Mouse (Mus musculus) limb, embryonic 15.5 days (tissue): Measurements from ENCODE around the gene Adck2. TPM values are rescaled to one million over a fixed set of nuclear protein-coding genes. Genes with fewer than 3 reads are reported as not detected.
A peak's percentile ranks its signal among the peaks of the same experiment; 100 is the strongest.

ENCODE experiments used
- ATAC-seq: fragments of 200-750 bp; cut with Nextera tagmentation; 2 replicates; pipeline ENCODE4 v1.8.0; 2017; ENCODE audit warnings: low read depth, moderate TSS enrichment; ENCODE audit not compliant: insufficient number of reproducible peaks, low FRiP score, low TSS enrichment
- H3K27ac ChIP-seq: fragments of 300-500 bp; sonication (generic); 2 replicates; pipeline ENCODE4 v1.5.1; 2015; ENCODE audit warnings: moderate library complexity, mild to moderate bottlenecking, inconsistent platforms
- H3K27me3 ChIP-seq: fragments of 300-500 bp; sonication (generic); 2 replicates; pipeline ENCODE4 v1.6.1; 2015; ENCODE audit warnings: inconsistent platforms
- H3K36me3 ChIP-seq: fragments of 300-500 bp; sonication (generic); 2 replicates; pipeline ENCODE4 v1.6.1; 2015; ENCODE audit warnings: inconsistent platforms
- H3K4me1 ChIP-seq: fragments of 300-500 bp; sonication (generic); 2 replicates; pipeline ENCODE4 v1.6.1; 2015; ENCODE audit warnings: inconsistent platforms
- H3K4me2 ChIP-seq: fragments of 300-500 bp; sonication (generic); 2 replicates; pipeline ENCODE4 v1.6.1; 2015; ENCODE audit warnings: mild to moderate bottlenecking, inconsistent platforms
- H3K4me3 ChIP-seq: fragments of 300-500 bp; sonication (generic); 2 replicates; pipeline ENCODE4 v1.5.1; 2015; ENCODE audit warnings: mild to moderate bottlenecking, inconsistent platforms
- H3K9ac ChIP-seq: fragments of 300-500 bp; sonication (generic); 2 replicates; pipeline ENCODE4 v1.6.1; 2015; ENCODE audit warnings: inconsistent platforms
- H3K9me3 ChIP-seq: fragments of 300-500 bp; sonication (generic); 2 replicates; pipeline ENCODE4 v1.6.1; 2016; ENCODE audit warnings: inconsistent platforms
- WGBS: fragments of 180-500 bp; shearing (Covaris S2); methylation state at CpG from one replicate; pipeline ENCODE4 v1.1.7; 2015; 5-methylcytosine and 5-hydroxymethylcytosine counted together
- polyA plus RNA-seq: library from polyadenylated mRNA; unstranded; fragments of >200 nt; fragmentation: Nextera tagmentation; extraction: Ambion mirVana; gene quantifications from 2 replicates; pipeline ENCODE4 v1.2.1, GENCODE M21; 2015

Gene Adck2
- 36.6 and 48.3 TPM in 2 replicates for polyA plus RNA-seq

- Histone ChIP-seq H3K4me1 (peaks cover 14% of the 10 kb centered on the region), H3K27me3 (no peaks in the 10 kb centered on the region), H3K27ac (peak within 1 kb of the TSS; percentile 93), H3K36me3 (peaks cover 28% of the 10 kb centered on the region), H3K9me3 (no peaks in the 10 kb centered on the region), H3K4me3 (peak within 1 kb of the TSS; percentile 96), H3K4me2 (peak within 1 kb of the TSS; percentile 86), H3K9ac (peak within 1 kb of the TSS; percentile 84)
- ATAC-seq: peak; percentile 88
- under 1% methylated on average over 47 of the region's 49 CpGs for WGBS
Observed at GRCm38 (mm10) chr6:39573791-39574554, at the start of gene Adck2. Gene Adck2 (plus strand): TSS chr6:39573873.

GRCm38 (mm10) chr6:39526797-39527196 is 46.9 kb upstream of the Adck2 start:
- no peak overlapping the region for H3K4me2 ChIP-seq
- H3K27me3 ChIP-seq: no peaks in the 10 kb centered on the region
- H3K36me3 ChIP-seq: peaks cover 15% of the 10 kb centered on the region
- H3K4me1 ChIP-seq: peaks cover 17% of the 10 kb centered on the region
- no peak overlapping the region for H3K9ac ChIP-seq
- H3K9me3 ChIP-seq: no peaks in the 10 kb centered on the region
- H3K4me3 ChIP-seq: no peak overlapping the region
- no peak overlapping the region for H3K27ac ChIP-seq
- ATAC-seq: no peak
- 65% methylated on average over 9 of the region's 10 CpGs for WGBS

GRCm38 (mm10) chr6:39527337-39527784 is 46.3 kb upstream of the Adck2 start:
- Histone ChIP-seq H3K4me3 (no peak overlapping the region), H3K27ac (no peak overlapping the region), H3K4me2 (no peak overlapping the region), H3K9ac (no peak overlapping the region), H3K4me1 (peaks cover 17% of the 10 kb centered on the region), H3K27me3 (no peaks in the 10 kb centered on the region), H3K36me3 (peaks cover 9% of the 10 kb centered on the region), H3K9me3 (no peaks in the 10 kb centered on the region)
- no peak for ATAC-seq
- WGBS: 87% methylated on average over 7 of the region's 7 CpGs

GRCm38 (mm10) chr6:39527811-39528210 is 45.9 kb upstream of the Adck2 start:
- Histone ChIP-seq H3K27ac (no peak overlapping the region), H3K4me1 (peaks cover 17% of the 10 kb centered on the region), H3K4me2 (no peak overlapping the region), H3K9me3 (no peaks in the 10 kb centered on the region), H3K9ac (no peak overlapping the region), H3K36me3 (peaks cover 5% of the 10 kb centered on the region), H3K27me3 (no peaks in the 10 kb centered on the region), H3K4me3 (no peak overlapping the region)
- 66% methylated on average over 4 of the region's 4 CpGs for WGBS
- ATAC-seq: no peak

GRCm38 (mm10) chr6:39528671-39529535 is 44.8 kb upstream of the Adck2 start:
- ATAC-seq: peak; percentile 80
- no peaks in the 10 kb centered on the region for H3K9me3 ChIP-seq
- no peak overlapping the region for H3K9ac ChIP-seq
- peaks cover 17% of the 10 kb centered on the region for H3K4me1 ChIP-seq
- no peak overlapping the region for H3K4me3 ChIP-seq
- H3K4me2 ChIP-seq: peak overlapping the region; percentile 22
- peak overlapping the region; percentile 74 for H3K27ac ChIP-seq
- 35% methylated on average over 12 of the region's 12 CpGs for WGBS
- H3K27me3 ChIP-seq: no peaks in the 10 kb centered on the region
- peaks cover 5% of the 10 kb centered on the region; the same call in 1 of the 2 replicates for H3K36me3 ChIP-seq

- Histone ChIP-seq H3K9ac (no peak overlapping the region), H3K27me3 (no peaks in the 10 kb centered on the region), H3K27ac (no peak overlapping the region), H3K4me3 (no peak overlapping the region), H3K9me3 (no peaks in the 10 kb centered on the region), H3K4me1 (peaks cover 27% of the 10 kb centered on the region), H3K4me2 (no peak overlapping the region), H3K36me3 (peaks cover 7% of the 10 kb centered on the region; the same call in 1 of the 2 replicates)
- ATAC-seq: no peak
Observed at GRCm38 (mm10) chr6:39534944-39535343, 38.7 kb upstream of the Adck2 start.

GRCm38 (mm10) chr6:39536621-39537020 is 37.1 kb upstream of the Adck2 start:
- WGBS: 67% methylated on average over 1 of the region's 1 CpGs
- Histone ChIP-seq H3K27me3 (no peaks in the 10 kb centered on the region), H3K27ac (no peak overlapping the region), H3K4me1 (peaks cover 30% of the 10 kb centered on the region), H3K36me3 (peaks cover 7% of the 10 kb centered on the region; the same call in 1 of the 2 replicates), H3K4me2 (no peak overlapping the region), H3K9me3 (no peaks in the 10 kb centered on the region), H3K4me3 (no peak overlapping the region), H3K9ac (no peak overlapping the region)
- no peak for ATAC-seq

- Histone ChIP-seq H3K4me2 (no peak overlapping the region), H3K4me3 (no peak overlapping the region), H3K27me3 (no peaks in the 10 kb centered on the region), H3K9me3 (no peaks in the 10 kb centered on the region), H3K36me3 (peaks cover 7% of the 10 kb centered on the region; the same call in 1 of the 2 replicates), H3K27ac (no peak overlapping the region), H3K4me1 (peaks cover 30% of the 10 kb centered on the region), H3K9ac (no peak overlapping the region)
- ATAC-seq: no peak
- WGBS: 89% methylated on average over 5 of the region's 5 CpGs
Observed at GRCm38 (mm10) chr6:39537276-39537675, 36.4 kb upstream of the Adck2 start.

GRCm38 (mm10) chr6:39538227-39538626 is 35.4 kb upstream of the Adck2 start:
- no peak overlapping the region for H3K9ac ChIP-seq
- H3K9me3 ChIP-seq: no peaks in the 10 kb centered on the region
- no peak overlapping the region for H3K27ac ChIP-seq
- WGBS: 36% methylated on average over 8 of the region's 8 CpGs
- H3K4me2 ChIP-seq: no peak overlapping the region
- no peak for ATAC-seq
- H3K36me3 ChIP-seq: peaks cover 7% of the 10 kb centered on the region; the same call in 1 of the 2 replicates
- peaks cover 39% of the 10 kb centered on the region for H3K4me1 ChIP-seq
- H3K27me3 ChIP-seq: no peaks in the 10 kb centered on the region
- no peak overlapping the region for H3K4me3 ChIP-seq

- H3K9me3 ChIP-seq: no peaks in the 10 kb centered on the region
- no peak for ATAC-seq
- H3K4me2 ChIP-seq: peak overlapping the region; percentile 27
- no peak overlapping the region for H3K9ac ChIP-seq
- peaks cover 53% of the 10 kb centered on the region for H3K4me1 ChIP-seq
- H3K27me3 ChIP-seq: no peaks in the 10 kb centered on the region
- 8% methylated on average over 7 of the region's 7 CpGs for WGBS
- H3K4me3 ChIP-seq: peak overlapping the region; percentile 4; the same call in 1 of the 2 replicates
- peak overlapping the region; percentile 62 for H3K27ac ChIP-seq
- H3K36me3 ChIP-seq: no peaks in the 10 kb centered on the region
Observed at GRCm38 (mm10) chr6:39539679-39540155, 34.0 kb upstream of the Adck2 start.

GRCm38 (mm10) chr6:39540563-39540962 is 33.1 kb upstream of the Adck2 start:
- H3K4me1 ChIP-seq: peaks cover 61% of the 10 kb centered on the region
- H3K9me3 ChIP-seq: no peaks in the 10 kb centered on the region
- no peak overlapping the region for H3K27ac ChIP-seq
- no peaks in the 10 kb centered on the region for H3K36me3 ChIP-seq
- WGBS: 45% methylated on average over 2 of the region's 2 CpGs
- H3K9ac ChIP-seq: no peak overlapping the region
- no peaks in the 10 kb centered on the region for H3K27me3 ChIP-seq
- H3K4me3 ChIP-seq: no peak overlapping the region
- no peak overlapping the region for H3K4me2 ChIP-seq
- ATAC-seq: no peak
